Mouse (Mus musculus): Measurements from ENCODE around the gene Ccdc125. TPM values are rescaled to one million over a fixed set of nuclear protein-coding genes. Genes with fewer than 3 reads are reported as not detected.

The Ccdc125 gene
- polyA plus RNA-seq, 1 experiment, result 1.9 TPM

DNA sequence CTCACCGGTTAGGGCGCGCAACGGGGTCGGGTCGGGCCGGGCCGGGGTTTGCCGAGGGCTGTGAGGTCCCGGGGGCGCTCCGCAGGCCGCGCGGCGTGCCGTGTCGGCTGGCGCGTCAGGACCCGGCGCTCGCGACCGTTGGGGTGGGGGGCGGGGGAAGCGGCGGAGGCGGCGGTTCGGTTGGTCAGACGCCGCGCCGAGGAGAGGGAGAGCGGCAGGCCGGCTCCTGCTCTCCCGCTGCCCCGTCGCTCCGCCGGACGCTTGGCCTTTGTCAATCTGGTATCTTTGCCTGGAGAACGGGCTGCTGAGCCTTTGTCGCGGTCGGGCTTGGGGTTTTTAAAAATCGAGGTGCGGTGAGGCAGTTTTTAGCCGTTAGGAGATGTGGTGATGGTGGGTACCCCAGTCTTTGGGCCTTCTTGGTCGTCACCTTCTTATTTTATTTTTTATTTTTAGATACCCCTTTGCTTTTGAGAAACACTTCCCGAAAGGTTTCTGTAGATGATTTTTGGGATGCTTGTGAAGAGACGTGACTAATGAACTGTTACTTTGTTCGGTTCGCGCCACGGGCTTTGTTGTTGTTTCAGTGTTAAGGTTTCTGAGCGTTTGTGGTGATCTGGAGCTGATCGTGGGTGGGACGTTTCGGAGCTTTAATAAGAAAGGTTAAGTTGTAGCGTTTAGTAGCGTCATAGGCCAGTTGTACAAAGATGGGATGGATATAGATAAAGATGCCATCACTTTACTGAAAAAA, 17.9 kb upstream of the Ccdc125 start, which contains the start of gene Taf9:
Gene Taf9 (plus strand): TSS at position 141 of the 748 bp plus-strand sequence.
- TF ChIP-seq CTCF (conservative IDR thresholded peaks at IDR 0.05; ENCODE audit: insufficient read depth, insufficient read length, low read depth, low read length), result no peak
- no peak for TF ChIP-seq POLR2A (IDR thresholded peaks at IDR 0.05; ENCODE audit: low read depth, low read length)
- under 1% methylated on average over 63 of the region's 63 CpGs for WGBS
- Histone ChIP-seq H3K36me3 (ENCODE audit: control insufficient read depth, insufficient read depth, low read length) (peaks cover 1% of the 10 kb centered on the region; the same call in 1 of the 2 replicates), H3K27me3 (replicated peaks; ENCODE audit: control insufficient read depth, insufficient read depth, low read length) (no peaks in the 10 kb centered on the region), H3K4me3 (ENCODE audit: insufficient read depth, low read depth, low read length) (peak within 1 kb of the TSS; percentile 94), H3K4me1 (ENCODE audit: control insufficient read depth, insufficient read depth, low read length) (peaks cover 7% of the 10 kb centered on the region; the same call in 1 of the 2 replicates), H3K27ac (ENCODE audit: insufficient read depth, low read depth, low read length) (peak within 1 kb of the TSS; percentile 99)
- DNase-seq, result no peak

DNA sequence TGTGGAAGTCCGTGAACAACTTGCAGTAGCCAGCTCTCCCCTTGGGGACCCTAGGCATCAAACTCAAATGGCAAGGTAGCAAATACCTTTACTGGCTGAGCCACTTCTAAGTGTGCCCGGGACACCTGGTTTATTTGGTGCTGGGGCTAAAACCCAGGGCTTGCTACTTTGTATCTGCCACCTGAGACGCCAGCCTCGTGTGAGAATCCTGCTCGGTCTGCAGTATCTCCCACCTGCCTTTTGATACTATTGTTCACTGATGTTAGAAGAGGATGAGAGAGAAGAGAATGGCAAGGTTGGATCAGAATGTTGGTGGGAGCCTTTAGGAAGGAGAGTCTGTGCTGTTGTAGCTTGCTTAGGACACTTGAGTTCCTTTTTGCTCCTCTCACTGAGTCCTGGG, 11.4 kb upstream of the Ccdc125 start:
- no peak overlapping the region for H3K4me3 ChIP-seq (ENCODE audit: insufficient read depth, low read depth, low read length)

DNA sequence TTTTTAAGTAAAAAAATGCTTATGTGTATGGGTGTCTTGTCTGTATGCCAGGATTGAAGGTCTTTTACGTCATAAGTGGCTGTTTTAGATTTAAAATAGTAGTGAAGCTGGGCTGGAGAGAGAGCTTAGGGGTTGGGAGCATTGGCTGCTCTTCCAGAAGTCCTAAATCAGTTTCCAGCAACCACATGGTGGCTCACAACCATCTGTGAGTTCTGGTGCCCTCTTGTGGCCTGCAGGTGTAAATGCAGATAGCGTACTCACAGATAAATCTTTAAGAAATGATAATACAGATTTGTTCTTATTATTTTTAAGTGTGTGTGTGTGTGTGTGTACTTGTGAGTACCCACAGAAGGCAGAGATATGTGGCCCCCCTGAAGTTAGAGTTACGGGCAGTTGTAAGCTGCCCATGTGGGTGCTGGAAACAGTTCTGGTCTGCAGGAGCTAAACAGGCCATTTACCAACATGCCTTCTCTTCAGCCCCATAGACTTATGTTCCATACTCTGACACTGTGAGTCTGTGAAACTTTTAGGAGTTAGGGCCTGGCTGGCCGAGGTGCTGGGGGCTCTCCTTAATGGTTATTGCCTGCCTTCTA, 9.6 kb upstream of the Ccdc125 start:
- TF ChIP-seq POLR2A (IDR thresholded peaks at IDR 0.05; ENCODE audit: low read depth, low read length) (no peak), CTCF (conservative IDR thresholded peaks at IDR 0.05; ENCODE audit: insufficient read depth, insufficient read length, low read depth, low read length) (peak; percentile 84)
- H3K4me1 ChIP-seq (ENCODE audit: control insufficient read depth, insufficient read depth, low read length), result no peaks in the 10 kb centered on the region
- WGBS, result 34% methylated on average over 4 of the region's 4 CpGs
- peaks cover 1% of the 10 kb centered on the region; the same call in 1 of the 2 replicates for H3K36me3 ChIP-seq (ENCODE audit: control insufficient read depth, insufficient read depth, low read length)
- H3K27me3 ChIP-seq (replicated peaks; ENCODE audit: control insufficient read depth, insufficient read depth, low read length), result no peaks in the 10 kb centered on the region
- DNase-seq, result peak; percentile 62
- no peak overlapping the region for H3K27ac ChIP-seq (ENCODE audit: insufficient read depth, low read depth, low read length)
- H3K4me3 ChIP-seq (ENCODE audit: insufficient read depth, low read depth, low read length), result no peak overlapping the region

More for the DNA sequence above, 11.4 kb upstream of the Ccdc125 start:
- no peak for DNase-seq
- Histone ChIP-seq H3K27me3 (replicated peaks; ENCODE audit: control insufficient read depth, insufficient read depth, low read length) (no peaks in the 10 kb centered on the region), H3K27ac (ENCODE audit: insufficient read depth, low read depth, low read length) (no peak overlapping the region), H3K36me3 (ENCODE audit: control insufficient read depth, insufficient read depth, low read length) (peaks cover 1% of the 10 kb centered on the region; the same call in 1 of the 2 replicates), H3K4me1 (ENCODE audit: control insufficient read depth, insufficient read depth, low read length) (no peaks in the 10 kb centered on the region)
- TF ChIP-seq CTCF (conservative IDR thresholded peaks at IDR 0.05; ENCODE audit: insufficient read depth, insufficient read length, low read depth, low read length) (no peak), POLR2A (IDR thresholded peaks at IDR 0.05; ENCODE audit: low read depth, low read length) (no peak)
- 93% methylated on average over 5 of the region's 5 CpGs for WGBS

DNA sequence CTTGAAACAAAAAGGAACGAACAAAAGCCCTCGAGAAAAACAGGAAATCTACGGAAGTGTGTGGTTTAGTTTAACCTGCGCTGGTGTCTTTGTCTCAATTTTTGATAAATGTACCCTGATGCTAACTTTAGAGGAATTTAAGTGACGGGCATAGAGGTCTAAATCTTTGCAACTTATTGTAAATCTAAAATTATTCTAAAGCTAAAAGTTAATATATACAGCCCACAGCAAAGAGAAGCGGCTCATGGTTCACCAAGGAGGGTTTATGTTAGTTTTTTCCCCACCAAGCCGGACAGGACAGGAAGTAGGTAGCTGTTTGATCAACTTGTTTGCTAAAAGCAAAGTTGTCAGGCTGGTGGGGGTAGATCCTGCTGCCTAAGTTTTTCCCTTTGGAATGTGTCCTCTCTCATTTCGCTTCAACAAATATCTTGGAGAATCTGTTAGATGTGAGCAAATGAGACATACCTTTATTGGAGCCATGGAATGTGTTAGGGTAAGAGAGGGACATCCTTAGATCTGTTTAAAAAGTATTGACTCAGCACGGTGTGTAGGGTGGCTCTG, 744 bp downstream of the Ccdc125 start:
- WGBS, result 33% methylated on average over 9 of the region's 9 CpGs
- Histone ChIP-seq H3K36me3 (ENCODE audit: control insufficient read depth, insufficient read depth, low read length) (no peaks in the 10 kb centered on the region), H3K4me1 (ENCODE audit: control insufficient read depth, insufficient read depth, low read length) (no peaks in the 10 kb centered on the region), H3K27ac (ENCODE audit: insufficient read depth, low read depth, low read length) (0 out of 2 replicates have a peak overlapping the region, but pooled peaks have one; percentile 28), H3K27me3 (replicated peaks; ENCODE audit: control insufficient read depth, insufficient read depth, low read length) (no peaks in the 10 kb centered on the region; the same call in 1 of the 2 replicates), H3K4me3 (ENCODE audit: insufficient read depth, low read depth, low read length) (peak overlapping the region; percentile 97; the same call in 1 of the 2 replicates)
- DNase-seq, result no peak
- no peak for TF ChIP-seq POLR2A (IDR thresholded peaks at IDR 0.05; ENCODE audit: low read depth, low read length)
- no peak for TF ChIP-seq CTCF (conservative IDR thresholded peaks at IDR 0.05; ENCODE audit: insufficient read depth, insufficient read length, low read depth, low read length)

DNA sequence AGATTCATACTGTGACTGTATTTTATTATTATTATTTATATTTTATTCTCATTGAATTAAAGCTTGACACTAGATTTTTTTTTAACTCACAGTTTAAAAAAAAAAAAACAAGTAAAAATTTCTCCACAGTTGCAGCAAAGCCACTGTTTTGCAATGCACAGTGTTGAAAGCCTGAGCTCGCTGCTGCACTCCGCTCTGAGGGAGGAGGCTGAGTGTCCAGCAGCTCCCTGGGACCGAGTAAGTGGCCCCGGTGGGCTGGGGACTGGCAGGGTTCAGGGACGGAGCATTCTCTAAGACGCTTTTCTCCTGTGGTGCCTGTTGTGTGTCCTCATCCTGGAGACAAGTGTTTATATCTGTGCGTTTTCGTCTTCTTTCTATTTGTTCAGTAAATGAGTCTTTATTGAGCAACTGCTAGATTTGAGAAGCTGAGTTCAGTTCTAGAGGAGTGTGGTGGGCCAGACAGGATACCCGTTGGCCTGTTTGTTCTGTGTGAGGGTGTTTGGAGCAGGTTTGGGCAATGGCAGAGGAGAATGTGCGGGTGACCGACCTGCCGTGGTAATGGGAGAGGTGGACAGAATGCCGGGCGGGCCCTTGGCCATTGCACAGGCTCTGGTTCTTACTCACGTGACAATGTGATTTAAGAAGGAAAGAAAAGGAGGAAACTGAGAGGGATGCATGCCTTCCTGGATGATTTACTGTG, 6.6 kb downstream of the Ccdc125 start:
- Histone ChIP-seq H3K4me1 (ENCODE audit: control insufficient read depth, insufficient read depth, low read length) (no peaks in the 10 kb centered on the region), H3K27ac (ENCODE audit: insufficient read depth, low read depth, low read length) (no peak overlapping the region), H3K4me3 (ENCODE audit: insufficient read depth, low read depth, low read length) (no peak overlapping the region), H3K36me3 (ENCODE audit: control insufficient read depth, insufficient read depth, low read length) (no peaks in the 10 kb centered on the region), H3K27me3 (replicated peaks; ENCODE audit: control insufficient read depth, insufficient read depth, low read length) (no peaks in the 10 kb centered on the region)
- no peak for DNase-seq
- TF ChIP-seq POLR2A (IDR thresholded peaks at IDR 0.05; ENCODE audit: low read depth, low read length) (no peak), CTCF (conservative IDR thresholded peaks at IDR 0.05; ENCODE audit: insufficient read depth, insufficient read length, low read depth, low read length) (no peak)
- WGBS, result 79% methylated on average over 15 of the region's 15 CpGs

DNA sequence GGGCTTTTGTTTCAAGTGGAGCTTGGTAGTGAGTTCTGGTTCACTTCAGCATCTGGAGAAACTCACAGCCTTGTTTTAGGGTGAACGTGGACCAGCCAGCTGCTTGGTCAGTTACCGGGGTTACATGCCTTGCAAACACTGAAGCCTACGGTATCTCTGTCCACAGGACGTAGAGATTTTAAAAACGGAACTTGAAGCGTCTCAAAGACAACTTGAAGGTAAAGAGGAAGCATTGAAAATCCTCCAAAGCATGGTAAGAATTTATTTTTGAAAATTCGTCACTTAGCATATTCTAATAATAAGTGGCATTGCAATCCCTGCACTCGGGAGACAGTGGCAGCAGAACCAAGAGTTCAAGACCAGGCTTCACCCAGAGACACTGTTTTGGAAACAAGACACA, 12.1 kb downstream of the Ccdc125 start:
- TF ChIP-seq POLR2A (IDR thresholded peaks at IDR 0.05; ENCODE audit: low read depth, low read length) (no peak), CTCF (conservative IDR thresholded peaks at IDR 0.05; ENCODE audit: insufficient read depth, insufficient read length, low read depth, low read length) (no peak)
- H3K4me3 ChIP-seq (ENCODE audit: insufficient read depth, low read depth, low read length), result no peak overlapping the region
- DNase-seq, result no peak
- no peaks in the 10 kb centered on the region for H3K36me3 ChIP-seq (ENCODE audit: control insufficient read depth, insufficient read depth, low read length)
- 92% methylated on average over 8 of the region's 8 CpGs for WGBS
- no peak overlapping the region for H3K27ac ChIP-seq (ENCODE audit: insufficient read depth, low read depth, low read length)
- no peaks in the 10 kb centered on the region for H3K4me1 ChIP-seq (ENCODE audit: control insufficient read depth, insufficient read depth, low read length)
- H3K27me3 ChIP-seq (replicated peaks; ENCODE audit: control insufficient read depth, insufficient read depth, low read length), result no peaks in the 10 kb centered on the region
